Mouse (Mus musculus) liver, postnatal 0 days (tissue): ENCODE measurements around the gene Hoxb6.

Experiments used
- CTCF ChIP-seq: sonication (generic); IDR thresholded peaks from 2 replicates; pipeline ENCODE4 v1.5.1; 2016; ENCODE audit warnings: antibody characterized with exemption, low read depth
- EP300 ChIP-seq: IDR thresholded peaks from 2 replicates; pipeline ENCODE4 v1.6.1; 2016; ENCODE audit warnings: antibody characterized with exemption, low read depth, mild to moderate bottlenecking

DNA sequence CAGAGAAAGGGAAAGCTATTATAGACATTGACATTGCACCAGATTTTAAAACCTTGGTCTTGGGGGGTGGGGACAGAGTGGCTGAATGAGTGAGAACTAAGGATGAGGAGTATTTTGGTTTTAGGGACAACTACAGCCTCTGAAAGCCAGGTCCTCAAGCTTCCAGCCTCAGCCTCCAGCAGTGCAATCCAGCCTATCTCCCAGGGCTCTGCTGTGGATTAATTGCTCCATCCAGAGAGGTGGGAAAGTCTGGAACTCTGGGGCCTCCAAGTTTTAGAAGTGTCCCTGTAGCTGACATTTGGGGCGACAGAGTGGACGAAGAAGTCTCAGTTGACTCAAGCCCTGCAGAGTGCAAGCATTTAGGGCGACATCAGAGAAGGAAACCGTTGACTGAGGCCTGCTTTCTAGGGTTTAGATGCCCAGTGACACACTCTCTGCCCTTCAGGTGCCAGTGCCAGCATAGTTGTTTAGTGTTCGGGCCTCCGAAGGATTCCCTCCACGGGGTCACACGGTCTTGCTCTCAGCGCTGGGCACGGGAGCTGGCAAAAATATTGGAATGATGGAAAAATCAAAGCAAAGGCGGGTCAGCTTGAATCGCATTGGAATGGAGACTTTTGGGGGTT, 21.6 kb downstream of the Hoxb6 start:
- TF ChIP-seq EP300: no peak
- TF ChIP-seq CTCF: no peak
